Mouse (Mus musculus): ENCODE data around the gene Asap3. TPM values are rescaled to one million over a fixed set of nuclear protein-coding genes. Genes with fewer than 3 reads are reported as not detected.

Asap3 gene
- polyA plus RNA-seq, 2 experiments = 0.66 to 1.1 TPM

DNA sequence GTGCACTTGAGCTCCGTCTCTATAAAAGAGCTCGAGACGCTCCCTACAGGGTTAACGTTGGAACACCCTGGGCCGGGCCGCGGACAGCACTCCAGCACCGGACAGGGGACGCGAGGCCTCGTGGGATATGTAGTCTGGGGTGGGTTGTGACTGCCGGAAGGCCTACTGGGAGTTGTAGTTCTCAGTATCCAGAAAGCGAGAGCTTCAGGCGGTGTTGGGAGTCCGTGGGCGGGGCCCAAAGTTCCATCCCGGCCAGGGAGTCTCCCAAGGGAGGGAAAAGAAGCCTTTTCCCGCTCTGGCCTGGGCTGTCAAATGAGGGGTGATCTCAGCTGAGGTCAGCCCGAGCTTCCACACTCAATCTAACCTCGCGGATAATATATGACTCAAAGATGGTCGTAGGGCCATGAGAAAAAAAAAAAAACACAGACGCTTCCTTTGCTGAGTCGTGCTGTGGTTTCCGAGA lies 79.2 kb downstream of the Asap3 start:
- Histone ChIP-seq H3K4me2 (ENCODE audit: low read depth) (peak overlapping the region; percentile 82), H3K36me3 (replicated peaks; ENCODE audit: control insufficient read depth, insufficient read depth, low read depth) (peaks cover 12% of the 10 kb centered on the region; the same call in 1 of the 2 replicates), H3K4me1 (replicated peaks; ENCODE audit: control insufficient read depth in 2 of 2, insufficient read depth in 2 of 2, low read length in 1 of 2) (peaks cover 7 to 9% of the 10 kb centered on the region in 2 experiments; a peak in 2 of 4 replicates), H3K27me3 (ENCODE audit: control insufficient read depth, insufficient read depth, low read length) (no peaks in the 10 kb centered on the region; the same call in 1 of the 2 replicates), H3K4me3 (ENCODE audit: insufficient read depth in 1 of 2, low read depth in 2 of 2, low read length in 2 of 2) (peak overlapping the region; percentile 64 to 78), H3K27ac (peak overlapping the region; percentile 49), H3K9me3 (ENCODE audit: control insufficient read depth, low read length) (peaks cover 3% of the 10 kb centered on the region), H3K9ac (replicated peaks) (peak overlapping the region; percentile 38)
- DNase-seq (ENCODE audit: low read depth in 3 of 3, low spot score in 3 of 3) = peak; percentile 89 to 92 (median 91)
- WGBS (ENCODE audit: insufficient replicate concordance) = 0% methylated on average over 25 of the region's 25 CpGs
- ATAC-seq (ENCODE audit: insufficient read depth) = peak; percentile 92
- TF ChIP-seq CTCF (IDR thresholded peaks at IDR 0.05; ENCODE audit: low read depth) (no peak; the same call in 1 of the 2 replicates), EP300 (IDR thresholded peaks at IDR 0.05; ENCODE audit: low read depth) (no peak; the same call in 1 of the 2 replicates)

- WGBS (ENCODE audit: insufficient replicate concordance) = 0% methylated on average over 29 of the region's 29 CpGs
- Histone ChIP-seq H3K27ac (peak overlapping the region; percentile 49), H3K4me3 (ENCODE audit: insufficient read depth in 1 of 2, low read depth in 2 of 2, low read length in 2 of 2) (peak overlapping the region; percentile 64 to 78), H3K9me3 (ENCODE audit: control insufficient read depth, low read length) (peaks cover 3% of the 10 kb centered on the region), H3K36me3 (replicated peaks; ENCODE audit: control insufficient read depth, insufficient read depth, low read depth) (peaks cover 17% of the 10 kb centered on the region; the same call in 1 of the 2 replicates), H3K9ac (replicated peaks) (peak overlapping the region; percentile 73), H3K4me1 (replicated peaks; ENCODE audit: control insufficient read depth in 2 of 2, insufficient read depth in 2 of 2, low read length in 1 of 2) (peaks cover 7 to 9% of the 10 kb centered on the region in 2 experiments; a peak in 2 of 4 replicates), H3K27me3 (ENCODE audit: control insufficient read depth, insufficient read depth, low read length) (no peaks in the 10 kb centered on the region; the same call in 1 of the 2 replicates), H3K4me2 (ENCODE audit: low read depth) (peak overlapping the region; percentile 82)
- ATAC-seq (ENCODE audit: insufficient read depth) = peak; percentile 90
- TF ChIP-seq EP300 (IDR thresholded peaks at IDR 0.05; ENCODE audit: low read depth) (no peak), CTCF (IDR thresholded peaks at IDR 0.05; ENCODE audit: low read depth) (no peak)
- DNase-seq (ENCODE audit: low read depth in 3 of 3, low spot score in 3 of 3) = peak; percentile 94
Measured at GRCm38 (mm10) chr4:136285811-136286371, 79.7 kb downstream of the Asap3 start.

DNA sequence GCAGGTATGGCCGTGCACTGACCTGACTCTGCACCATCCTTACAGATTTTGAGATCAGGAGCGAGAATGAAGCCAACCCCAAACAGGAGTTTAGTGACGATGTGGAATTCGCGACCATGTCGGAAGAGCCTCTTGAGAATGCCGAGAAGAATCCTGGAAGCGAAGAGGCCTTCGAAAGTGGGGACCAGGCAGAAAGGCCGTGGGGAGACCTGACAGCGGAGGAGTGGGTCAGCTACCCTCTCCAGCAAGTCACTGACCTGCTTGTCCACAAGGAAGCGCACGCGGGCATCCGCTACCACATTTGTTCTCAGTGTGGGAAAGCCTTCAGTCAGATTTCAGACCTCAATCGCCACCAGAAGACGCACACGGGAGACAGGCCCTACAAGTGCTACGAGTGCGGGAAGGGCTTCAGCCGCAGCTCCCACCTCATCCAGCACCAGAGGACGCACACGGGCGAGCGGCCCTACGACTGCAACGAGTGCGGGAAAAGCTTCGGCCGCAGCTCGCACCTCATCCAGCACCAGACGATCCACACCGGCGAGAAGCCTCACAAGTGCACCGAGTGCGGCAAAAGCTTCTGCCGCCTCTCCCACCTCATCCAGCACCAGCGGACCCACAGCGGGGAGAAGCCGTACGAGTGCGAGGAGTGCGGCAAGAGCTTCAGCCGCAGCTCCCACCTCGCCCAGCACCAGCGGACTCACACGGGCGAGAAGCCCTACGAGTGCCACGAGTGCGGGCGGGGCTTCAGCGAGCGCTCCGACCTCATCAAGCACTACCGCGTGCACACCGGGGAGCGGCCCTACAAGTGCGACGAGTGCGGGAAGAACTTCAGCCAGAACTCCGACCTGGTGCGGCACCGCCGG lies 84.0 kb downstream of the Asap3 start:
- Histone ChIP-seq H3K9me3 (ENCODE audit: control insufficient read depth, low read length) (peaks cover 3% of the 10 kb centered on the region), H3K4me1 (replicated peaks; ENCODE audit: control insufficient read depth in 2 of 2, insufficient read depth in 2 of 2, low read length in 1 of 2) (peaks cover 4 to 5% of the 10 kb centered on the region in 2 experiments; a peak in 2 of 4 replicates), H3K36me3 (replicated peaks; ENCODE audit: control insufficient read depth, insufficient read depth, low read depth) (peaks cover 26% of the 10 kb centered on the region; the same call in 1 of the 2 replicates), H3K27ac (no peak overlapping the region), H3K27me3 (ENCODE audit: control insufficient read depth, insufficient read depth, low read length) (no peaks in the 10 kb centered on the region), H3K9ac (replicated peaks) (no peak overlapping the region), H3K4me2 (ENCODE audit: low read depth) (no peak overlapping the region), H3K4me3 (ENCODE audit: insufficient read depth in 1 of 2, low read depth in 2 of 2, low read length in 2 of 2) (no peak overlapping the region)
- DNase-seq (ENCODE audit: low read depth in 3 of 3, low spot score in 3 of 3) = no peak
- ATAC-seq (ENCODE audit: insufficient read depth) = no peak
- WGBS (ENCODE audit: insufficient replicate concordance) = 87% methylated on average over 66 of the region's 66 CpGs
- TF ChIP-seq CTCF (IDR thresholded peaks at IDR 0.05; ENCODE audit: low read depth) = no peak
- no peak for TF ChIP-seq EP300 (IDR thresholded peaks at IDR 0.05; ENCODE audit: low read depth)

GRCm38 (mm10) chr4:136290781-136291595 lies 84.8 kb downstream of the Asap3 start:
- 87% methylated on average over 39 of the region's 39 CpGs for whole genome bisulfite sequencing (ENCODE audit: insufficient replicate concordance)
- no peak overlapping the region for H3K9ac ChIP-seq (replicated peaks)
- H3K9me3 ChIP-seq (ENCODE audit: control insufficient read depth, low read length) = peaks cover 3% of the 10 kb centered on the region
- no peak overlapping the region for H3K4me2 ChIP-seq (ENCODE audit: low read depth)
- H3K36me3 ChIP-seq (replicated peaks; ENCODE audit: control insufficient read depth, insufficient read depth, low read depth) = peaks cover 26% of the 10 kb centered on the region; the same call in 1 of the 2 replicates
- no peak overlapping the region for H3K27ac ChIP-seq
- TF ChIP-seq CTCF (IDR thresholded peaks at IDR 0.05; ENCODE audit: low read depth) (no peak), EP300 (IDR thresholded peaks at IDR 0.05; ENCODE audit: low read depth) (no peak)
- H3K4me1 ChIP-seq (replicated peaks; ENCODE audit: control insufficient read depth in 2 of 2, insufficient read depth in 2 of 2, low read length in 1 of 2) = peaks cover 4 to 5% of the 10 kb centered on the region in 2 experiments; a peak in 2 of 4 replicates
- DNase-seq (ENCODE audit: low read depth in 3 of 3, low spot score in 3 of 3) = no peak
- no peak for ATAC-seq (ENCODE audit: insufficient read depth)
- H3K4me3 ChIP-seq (ENCODE audit: insufficient read depth in 1 of 2, low read depth in 2 of 2, low read length in 2 of 2) = no peak overlapping the region
- H3K27me3 ChIP-seq (ENCODE audit: control insufficient read depth, insufficient read depth, low read length) = no peaks in the 10 kb centered on the region

Data from liver, embryonic 14.5 days (tissue).